Mouse (Mus musculus) megakaryocyte-erythroid progenitor cell, adult 5-6 weeks (primary cell): ENCODE data around the gene Cd52. TPM values are rescaled to one million over a fixed set of nuclear protein-coding genes. Genes with fewer than 3 reads are reported as not detected.
"Not testable (repeated sequence)": the region's sequence is repeated elsewhere in the genome, so short reads cannot be mapped to it uniquely, and the experiment has no call there.

Experiments
- ATAC-seq: replicated peaks from 2 replicates; pipeline ENCODE4 v1.8.0; 2016; ENCODE audit warnings: mild to moderate bottlenecking, inconsistent platforms; ENCODE audit not compliant: severe bottlenecking, poor library complexity, low FRiP score, low TSS enrichment
- total RNA-seq, 2 experiments: library from RNA; stranded (forward) in 1 of 2; stranded (reverse) in 1 of 2; fragments of 200-1000, 215-1000 nt in 1 of 2; fragments of >200 nt in 1 of 2; fragmentation: Nextera tagmentation in 1 of 2; gene quantifications; 2 replicates each; pipeline ENCODE4 v1.2.3; 2014 to 2017

Cd52 gene
- total RNA-seq (2014; fragmentation: Nextera tagmentation), result 34.9 and 43.4 TPM in 2 replicates
- total RNA-seq (2017), result 36.8 and 45.6 TPM in 2 replicates

- ATAC-seq, result no peak
These were observed at the start of gene Cd52 for GRCm38 (mm10) chr4:134094923-134095547. Cd52 (minus strand) TSS chr4:134095082.

- ATAC-seq, result not testable (repeated sequence)
These were observed 49.4 kb upstream of the Cd52 start for GRCm38 (mm10) chr4:134144297-134144696.

- ATAC-seq, result no peak
These were observed 44.0 kb upstream of the Cd52 start for GRCm38 (mm10) chr4:134138857-134139256.

DNA sequence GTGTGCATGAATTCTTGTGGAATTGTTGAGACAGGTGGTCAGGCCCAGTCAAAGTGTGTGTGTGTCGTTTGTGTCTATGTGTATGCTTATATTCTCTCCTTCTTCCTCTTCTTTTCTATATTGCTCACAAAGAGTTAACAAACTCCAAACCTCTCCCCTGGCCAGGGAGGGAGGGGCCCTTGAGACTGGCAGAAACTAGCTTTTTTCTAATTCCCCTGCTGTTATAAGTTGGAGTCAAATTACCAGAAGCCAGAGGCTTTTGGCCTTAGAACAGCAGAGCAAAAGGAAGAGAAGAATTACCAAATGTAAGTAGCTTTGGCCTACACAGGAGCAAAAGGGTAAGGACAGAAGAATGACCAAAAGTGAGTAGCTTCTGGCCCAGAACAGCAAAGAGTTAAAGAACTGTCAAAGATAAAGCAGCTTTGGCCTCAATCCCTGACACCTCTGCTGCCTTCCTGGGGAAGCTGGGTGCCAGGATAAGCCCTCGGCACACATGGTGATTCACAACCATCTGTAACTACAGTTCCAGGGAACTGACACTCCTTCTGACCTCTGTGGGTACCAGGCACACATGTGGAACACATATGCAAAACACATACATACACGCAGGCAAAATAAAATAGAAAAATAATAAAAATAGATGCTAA lies 41.5 kb upstream of the Cd52 start:
- ATAC-seq, result no peak

DNA sequence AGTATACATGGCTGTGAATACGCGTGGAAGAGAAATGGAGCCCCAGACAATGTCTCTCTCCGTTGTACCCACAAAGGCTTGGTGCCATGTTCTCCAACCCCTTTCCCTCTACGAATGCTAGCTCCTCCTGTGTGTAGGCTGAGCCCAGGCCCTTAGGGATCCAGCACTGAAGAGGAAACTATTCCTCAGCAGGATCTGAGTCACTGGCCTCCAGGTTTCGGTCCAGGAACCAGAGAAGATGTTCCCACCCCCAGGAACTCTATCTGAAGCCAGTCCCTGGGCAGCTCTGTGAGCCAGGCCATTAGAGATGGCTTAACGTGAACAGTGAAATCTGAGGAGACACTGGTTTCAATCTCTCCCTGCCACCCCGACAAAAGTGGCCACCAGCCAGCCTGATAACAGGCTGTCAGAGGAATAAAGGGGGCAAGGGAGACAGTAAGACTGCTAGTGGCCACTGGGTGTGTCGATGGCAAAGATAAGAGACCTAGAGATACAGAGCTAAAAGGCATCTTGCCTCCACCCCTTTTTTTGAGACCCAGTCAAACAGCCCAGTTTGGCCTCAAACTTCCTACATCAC lies 37.7 kb upstream of the Cd52 start:
- no peak for ATAC-seq

- no peak for ATAC-seq
These were observed 37.2 kb upstream of the Cd52 start for GRCm38 (mm10) chr4:134132117-134132516.

- ATAC-seq, result no peak
These were observed 34.6 kb upstream of the Cd52 start for GRCm38 (mm10) chr4:134129482-134129881.

DNA sequence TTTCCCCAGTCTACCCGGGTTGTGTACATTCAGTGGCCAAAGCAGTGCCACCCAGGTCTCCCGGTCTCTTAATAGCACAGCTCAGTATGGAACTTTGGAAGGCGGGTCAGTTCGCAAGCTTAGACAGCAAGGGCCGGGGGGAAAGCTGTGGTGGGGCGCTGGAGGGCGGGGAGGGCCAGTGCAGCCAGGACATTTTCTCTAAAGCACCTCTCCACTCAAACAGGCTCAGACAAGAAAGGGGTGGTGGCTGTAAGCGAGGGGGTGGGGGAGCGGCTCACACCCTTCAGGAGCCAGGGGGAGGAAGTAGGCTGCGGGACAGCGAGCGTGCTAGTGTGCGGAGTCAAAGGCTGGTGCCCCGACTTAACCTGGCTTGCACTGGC lies 34.1 kb upstream of the Cd52 start:
- peak; percentile 18 for ATAC-seq

GRCm38 (mm10) chr4:134128221-134128982 lies 33.5 kb upstream of the Cd52 start, which contains the start of gene Sh3bgrl3:
Sh3bgrl3 (minus strand) TSS chr4:134128789.
- peak; percentile 82 for ATAC-seq

DNA sequence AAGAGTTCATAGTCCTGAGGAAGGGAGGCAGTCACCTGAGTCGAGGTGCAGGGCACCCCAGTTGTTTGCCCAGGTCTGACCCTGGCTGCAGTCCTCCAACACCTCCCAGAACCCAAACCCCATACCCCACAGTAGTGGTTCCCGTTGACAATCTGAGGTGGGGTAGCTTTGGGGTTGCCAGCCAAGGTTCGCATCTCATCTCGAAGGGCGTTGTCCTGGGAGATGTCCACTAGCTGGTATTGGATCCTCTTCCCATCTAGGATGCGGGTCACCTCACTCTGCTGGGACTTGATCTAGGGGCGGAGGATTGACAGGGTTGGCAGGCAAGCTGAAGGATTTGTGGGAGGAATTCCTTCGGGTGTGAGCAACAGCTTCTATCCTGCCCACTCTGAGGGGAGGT lies 32.9 kb upstream of the Cd52 start:
- no peak for ATAC-seq

GRCm38 (mm10) chr4:134127121-134127455 lies 32.2 kb upstream of the Cd52 start:
- no peak for ATAC-seq

DNA sequence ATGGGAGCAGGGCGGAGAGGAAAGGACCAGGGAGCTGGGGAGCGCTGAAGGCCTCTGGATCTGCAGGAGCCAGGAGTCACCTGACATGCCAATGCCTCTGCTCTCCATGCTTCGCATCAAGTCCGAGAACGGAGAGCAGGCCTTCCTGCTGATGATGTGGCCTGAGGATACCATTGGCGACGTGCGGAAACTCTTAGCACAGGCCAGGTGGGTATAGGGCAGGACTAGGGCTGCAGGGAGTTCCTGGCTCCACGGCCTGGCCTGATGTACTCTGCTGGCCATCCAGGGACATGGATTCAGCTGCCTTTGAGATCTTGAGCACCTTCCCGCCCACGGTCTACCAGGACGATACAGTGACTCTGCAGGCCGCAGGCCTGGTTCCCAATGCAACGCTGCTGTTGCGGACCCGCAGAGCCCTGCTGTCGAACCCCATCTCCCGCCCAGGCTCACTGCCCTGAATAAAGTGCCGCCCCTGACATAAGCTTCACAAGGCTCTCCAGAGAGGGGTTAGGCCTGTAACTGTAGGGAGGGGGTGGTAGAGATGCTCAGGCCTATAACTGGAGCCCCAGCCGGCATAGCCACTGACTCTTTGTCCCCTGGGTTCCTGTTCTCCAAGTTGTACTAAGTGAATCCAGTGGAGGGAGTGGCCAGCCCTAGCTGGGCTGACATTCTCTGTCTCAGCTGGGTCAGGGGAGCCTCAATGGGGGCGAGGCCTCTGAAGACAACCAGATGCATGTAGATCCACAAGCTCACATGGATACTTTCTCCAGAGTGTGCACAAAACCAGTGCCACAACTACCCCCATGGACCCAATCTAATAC lies 31.6 kb upstream of the Cd52 start:
- ATAC-seq, result no peak

DNA sequence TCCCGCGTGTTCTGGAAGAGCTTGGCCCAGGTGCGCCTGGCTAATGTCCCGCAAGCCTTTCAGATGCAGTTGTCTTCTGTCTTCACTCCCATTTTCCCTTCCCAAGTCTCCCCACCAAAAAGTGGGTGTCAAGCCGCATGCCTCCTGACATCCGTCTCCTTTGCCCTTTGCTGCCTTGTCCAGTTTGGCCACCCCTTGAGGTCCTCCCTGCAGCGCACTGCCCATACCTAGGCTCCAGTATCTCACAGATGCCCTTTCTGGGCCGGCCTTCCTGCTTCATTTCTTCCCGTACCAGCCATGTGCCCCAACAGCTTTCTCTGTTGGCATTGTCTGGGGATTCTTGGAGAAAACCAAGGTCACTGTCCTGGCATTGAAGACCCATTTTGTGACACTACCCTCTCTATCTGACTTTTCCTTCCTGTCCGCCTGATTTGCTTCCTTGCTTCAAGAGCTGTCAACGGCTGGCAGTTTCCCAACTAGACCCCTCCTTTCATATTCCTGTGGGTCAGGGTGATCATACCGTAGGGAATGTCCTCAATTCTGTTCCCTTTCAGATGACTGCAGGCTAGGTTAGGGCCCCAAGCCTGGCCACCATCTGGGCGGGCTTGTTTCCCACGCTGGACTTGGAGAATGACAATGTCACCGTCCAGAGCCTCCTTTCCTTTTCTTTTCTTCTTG lies 30.6 kb upstream of the Cd52 start:
- ATAC-seq, result no peak

DNA sequence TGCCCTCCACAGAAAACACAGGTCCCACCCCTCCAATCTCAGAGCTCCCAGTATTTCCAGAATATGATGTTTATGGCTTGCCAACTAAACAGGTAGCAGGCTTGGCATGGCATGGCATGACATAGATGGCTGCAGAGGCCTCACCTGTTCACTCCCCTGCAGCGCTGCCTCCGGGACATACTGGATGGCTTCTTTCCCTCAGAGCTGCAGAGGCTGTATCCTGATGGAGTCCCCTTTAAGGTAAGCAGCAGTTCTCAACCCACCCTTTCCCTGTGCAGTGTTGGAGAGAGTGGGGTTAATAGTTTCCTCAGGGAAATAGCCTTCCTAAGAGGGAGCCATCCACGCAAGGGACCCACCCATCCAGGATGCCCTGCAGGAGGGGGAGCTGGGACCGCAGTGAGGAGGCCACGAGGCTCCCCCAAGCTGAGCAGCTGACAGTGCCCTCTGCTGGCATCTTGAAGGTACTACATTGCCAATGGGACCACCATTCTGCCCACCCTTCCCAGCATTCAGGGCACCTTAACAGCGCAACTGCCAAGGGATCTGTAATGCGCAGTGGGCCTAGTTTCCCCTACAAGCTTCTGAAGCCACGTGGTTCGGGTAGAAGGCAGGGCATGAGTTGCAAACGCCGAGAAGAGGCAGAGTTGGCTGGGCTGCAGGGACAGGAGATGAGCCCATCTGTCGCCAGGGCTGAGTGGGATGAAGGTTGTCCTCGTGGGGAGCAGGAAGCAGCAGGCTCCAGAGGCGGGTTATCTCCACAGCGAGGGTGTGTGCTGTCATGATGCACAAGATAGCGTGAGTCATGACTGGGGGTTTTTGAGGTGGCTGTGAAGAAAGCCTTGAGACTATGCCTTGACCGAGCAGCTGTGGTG lies 29.0 kb upstream of the Cd52 start:
- ATAC-seq, result peak; percentile 27

DNA sequence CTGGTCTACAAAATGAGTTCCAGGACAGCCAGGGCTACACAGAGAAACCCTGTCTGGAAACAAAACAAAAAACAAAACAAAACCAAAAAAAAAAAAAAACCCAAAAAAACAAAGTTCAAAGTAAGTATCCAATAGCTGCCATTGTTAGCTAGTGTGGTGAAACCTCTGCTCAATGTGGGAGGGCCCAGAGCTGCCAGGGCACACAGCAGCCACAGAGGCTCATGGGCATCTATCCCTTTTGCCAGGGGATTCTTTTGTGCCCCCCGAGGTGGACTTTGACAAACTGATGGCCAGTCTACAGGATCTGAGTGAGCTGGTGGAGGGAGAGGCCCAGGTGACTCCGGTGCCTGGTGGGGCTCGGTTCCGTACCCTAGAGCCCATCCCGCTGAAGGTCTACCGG lies 28.3 kb upstream of the Cd52 start:
- ATAC-seq, result no peak

DNA sequence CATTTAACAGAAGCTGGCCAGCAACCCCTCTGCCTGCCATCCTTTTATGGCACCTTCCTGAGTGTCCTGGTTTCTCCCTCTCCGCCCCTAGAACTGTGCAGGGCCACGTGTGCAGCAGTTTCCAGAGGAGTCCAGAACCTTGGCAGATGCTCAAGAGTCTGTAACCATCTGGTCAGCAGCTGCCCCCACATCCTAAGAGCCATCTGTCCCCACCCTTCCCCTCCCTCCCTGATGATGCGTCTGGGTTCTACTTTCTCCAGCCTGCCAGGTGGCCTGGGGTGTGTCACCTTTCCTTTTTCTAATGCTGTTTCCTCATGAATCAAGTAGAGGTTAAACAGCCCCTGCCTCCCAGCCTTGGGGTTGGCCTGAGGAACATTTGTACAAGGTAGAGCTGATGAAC lies 27.4 kb upstream of the Cd52 start:
- no peak for ATAC-seq

DNA sequence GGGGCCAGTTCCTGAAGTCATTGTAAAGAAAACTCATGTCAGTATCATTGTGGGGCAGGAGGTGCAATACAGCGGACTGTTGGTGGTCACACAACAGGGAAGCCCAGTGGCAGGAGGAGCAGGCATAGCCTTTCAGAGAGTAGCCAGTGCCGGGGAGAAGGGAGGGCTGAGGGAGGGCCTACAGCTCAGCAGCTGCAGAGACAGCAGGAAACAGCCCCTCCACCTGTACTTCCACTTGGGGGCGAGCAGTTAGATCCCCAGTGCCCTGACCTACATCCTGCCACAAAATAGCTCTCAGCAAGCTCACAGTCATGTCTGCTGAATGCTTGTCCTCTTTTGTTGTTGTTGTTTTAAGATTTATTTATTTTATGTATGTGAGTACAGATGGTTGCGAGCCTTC lies 26.7 kb upstream of the Cd52 start:
- ATAC-seq, result no peak

DNA sequence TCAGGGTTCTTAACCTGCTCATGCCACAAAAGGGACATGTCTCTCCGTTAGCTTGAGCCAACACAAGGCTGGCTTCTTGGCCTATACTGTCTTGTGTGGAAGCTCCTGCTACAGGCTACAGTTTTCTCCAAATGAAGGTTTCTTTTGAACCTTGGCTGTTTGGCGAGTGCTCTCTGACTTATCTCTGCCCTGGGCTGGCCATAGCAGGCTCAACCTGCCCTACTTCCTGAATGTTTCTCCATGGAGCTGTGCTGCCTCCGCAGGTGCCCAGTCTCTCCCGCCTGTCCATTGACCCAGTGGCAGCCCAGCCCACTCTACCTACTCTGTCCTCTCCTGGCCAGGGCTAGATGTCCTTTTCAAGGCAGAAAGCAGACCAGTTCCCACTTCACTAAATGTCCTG lies 26.0 kb upstream of the Cd52 start:
- ATAC-seq, result no peak
